Mouse (Mus musculus) intestine, embryonic 16.5 days (tissue): ENCODE data around the gene Gramd1a. TPM values are rescaled to one million over a fixed set of nuclear protein-coding genes. Genes with fewer than 3 reads are reported as not detected.

ENCODE experiments used
- ATAC-seq: fragments of 200-750 bp; cut with Nextera tagmentation; 2 replicates; pipeline ENCODE4 v1.8.0; 2017; ENCODE audit warnings: moderate TSS enrichment, moderate library complexity
- H3K27ac ChIP-seq: fragments of 300-500 bp; sonication (generic); 2 replicates; pipeline ENCODE4 v1.5.1; 2014; ENCODE audit warnings: mild to moderate bottlenecking, low read length
- H3K27me3 ChIP-seq: fragments of 300-500 bp; sonication (generic); replicated peaks from 2 replicates; pipeline ENCODE4 v1.6.1; 2014; ENCODE audit warnings: low read length, control low read depth, mixed read lengths; ENCODE audit not compliant: control insufficient read depth, insufficient read depth
- H3K36me3 ChIP-seq: fragments of 300-500 bp; sonication (generic); 2 replicates; pipeline ENCODE4 v1.6.1; 2014; ENCODE audit warnings: low read length, control low read depth; ENCODE audit not compliant: control insufficient read depth, insufficient read depth
- H3K4me1 ChIP-seq: fragments of 300-500 bp; sonication (generic); 2 replicates; pipeline ENCODE4 v1.6.1; 2014; ENCODE audit warnings: low read length, control low read depth, mixed read lengths; ENCODE audit not compliant: control insufficient read depth, insufficient read depth
- H3K4me2 ChIP-seq: fragments of 300-500 bp; sonication (generic); 2 replicates; pipeline ENCODE4 v1.6.1; 2014; ENCODE audit warnings: low read depth, low read length, control low read depth
- H3K4me3 ChIP-seq: fragments of 300-500 bp; sonication (generic); 2 replicates; pipeline ENCODE4 v1.5.1; 2014; ENCODE audit warnings: mild to moderate bottlenecking, low read length
- H3K9ac ChIP-seq: fragments of 300-500 bp; sonication (generic); 2 replicates; pipeline ENCODE4 v1.6.1; 2014; ENCODE audit warnings: low read depth, low read length
- H3K9me3 ChIP-seq: fragments of 300-500 bp; sonication (generic); 2 replicates; pipeline ENCODE4 v1.6.1; 2016; ENCODE audit warnings: low read length, control low read depth; ENCODE audit not compliant: control insufficient read depth
- WGBS: fragments of 180-500 bp; shearing (Covaris S2); extraction: QIAGEN DNeasy Blood & Tissue Kit; methylation state at CpG from one replicate; pipeline ENCODE4 v1.1.7; 2014; 5-methylcytosine and 5-hydroxymethylcytosine counted together
- polyA plus RNA-seq: library from polyadenylated mRNA; unstranded; fragments of >200 nt; fragmentation: Nextera tagmentation; extraction: Ambion mirVana; gene quantifications from 2 replicates; pipeline ENCODE4 v1.2.1, GENCODE M21; 2015

Gramd1a gene
- polyA plus RNA-seq, 1 experiment from 2014 or later, result 39.7 TPM

DNA sequence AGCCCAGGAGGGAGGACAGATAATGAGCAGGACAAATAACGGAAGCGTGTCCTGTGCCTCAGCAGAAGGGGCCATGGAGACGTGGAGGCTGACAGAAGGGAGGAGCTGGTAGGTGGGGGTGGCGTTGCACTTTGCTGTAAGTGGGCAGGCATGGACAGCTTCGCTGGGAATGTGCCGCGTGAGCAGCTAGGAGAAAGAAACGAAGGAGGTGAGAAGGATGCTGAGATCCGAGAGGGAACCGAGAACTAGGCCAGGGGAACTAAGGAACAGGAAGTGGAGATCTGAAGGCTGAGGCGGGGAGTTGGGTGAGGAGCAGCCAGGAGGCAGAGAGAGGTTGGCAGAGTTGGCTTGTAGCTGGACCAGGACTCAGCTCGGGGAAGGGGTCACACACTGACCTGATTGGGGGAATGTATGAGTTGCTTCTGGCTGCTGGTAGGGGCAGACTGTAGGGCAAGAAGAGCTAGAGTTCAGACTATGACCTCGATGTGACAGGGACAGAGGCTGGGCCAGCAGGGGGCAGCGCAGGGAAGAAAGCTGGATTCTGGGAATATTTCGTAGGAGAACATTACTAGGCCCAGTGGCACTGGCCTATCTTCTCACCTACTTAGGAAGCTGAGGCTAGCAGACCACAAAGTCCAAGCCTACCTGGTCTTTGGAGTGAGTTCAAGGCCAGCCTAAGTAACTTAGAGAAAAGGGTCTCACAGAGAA is 50.5 kb downstream of the Gramd1a start:
- no peaks in the 10 kb centered on the region for H3K4me1 ChIP-seq
- H3K9ac ChIP-seq, result no peak overlapping the region
- H3K27me3 ChIP-seq, result no peaks in the 10 kb centered on the region
- H3K4me3 ChIP-seq, result no peak overlapping the region
- H3K27ac ChIP-seq, result no peak overlapping the region
- WGBS, result 63% methylated on average over 15 of the region's 15 CpGs
- no peak overlapping the region for H3K4me2 ChIP-seq
- H3K9me3 ChIP-seq, result no peaks in the 10 kb centered on the region
- H3K36me3 ChIP-seq, result no peaks in the 10 kb centered on the region
- ATAC-seq, result 0 out of 2 replicates have a peak, but pooled peaks have one; percentile 16

DNA sequence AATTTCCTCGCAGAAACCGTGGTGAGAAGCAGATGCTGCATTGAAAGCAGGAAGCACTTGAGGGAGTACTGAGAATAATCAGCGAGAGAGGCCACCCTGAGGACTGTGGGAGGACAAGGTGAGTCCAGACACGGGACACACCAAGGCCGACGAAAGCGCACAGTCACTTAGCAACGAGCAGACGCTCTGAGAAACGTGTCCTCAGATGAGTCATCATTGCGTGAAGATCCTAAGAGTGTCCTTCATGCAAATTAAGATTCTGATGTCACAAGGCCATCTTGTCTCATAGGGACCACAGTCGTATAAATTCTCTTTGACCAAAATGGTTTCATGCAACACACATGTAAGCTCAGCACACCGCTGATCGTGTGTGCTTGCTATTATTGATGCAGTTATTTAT is 54.9 kb downstream of the Gramd1a start:
- WGBS, result 74% methylated on average over 14 of the region's 14 CpGs
- no peak for ATAC-seq

GRCm38 (mm10) chr7:31099612-31099982 is 56.1 kb downstream of the Gramd1a start:
- Histone ChIP-seq H3K9ac (no peak overlapping the region), H3K27me3 (no peaks in the 10 kb centered on the region), H3K4me1 (no peaks in the 10 kb centered on the region), H3K4me3 (no peak overlapping the region), H3K27ac (no peak overlapping the region), H3K4me2 (no peak overlapping the region), H3K36me3 (no peaks in the 10 kb centered on the region), H3K9me3 (no peaks in the 10 kb centered on the region)
- 90% methylated on average over 6 of the region's 6 CpGs for WGBS
- ATAC-seq, result no peak

More for the DNA sequence above, 54.9 kb downstream of the Gramd1a start:
- no peaks in the 10 kb centered on the region for H3K27me3 ChIP-seq
- no peaks in the 10 kb centered on the region for H3K9me3 ChIP-seq
- no peak overlapping the region for H3K4me2 ChIP-seq
- H3K4me1 ChIP-seq, result no peaks in the 10 kb centered on the region
- no peak overlapping the region for H3K27ac ChIP-seq
- H3K9ac ChIP-seq, result no peak overlapping the region
- no peaks in the 10 kb centered on the region for H3K36me3 ChIP-seq
- H3K4me3 ChIP-seq, result no peak overlapping the region

- no peaks in the 10 kb centered on the region for H3K9me3 ChIP-seq
- no peak overlapping the region for H3K4me2 ChIP-seq
- H3K4me1 ChIP-seq, result no peaks in the 10 kb centered on the region
- ATAC-seq, result no peak; the same call in 1 of the 2 replicates
- no peaks in the 10 kb centered on the region for H3K27me3 ChIP-seq
- H3K27ac ChIP-seq, result no peak overlapping the region
- 77% methylated on average over 22 of the region's 22 CpGs for WGBS
- no peak overlapping the region for H3K4me3 ChIP-seq
- no peak overlapping the region for H3K9ac ChIP-seq
- no peaks in the 10 kb centered on the region for H3K36me3 ChIP-seq
Observed at GRCm38 (mm10) chr7:31098697-31099611, 56.7 kb downstream of the Gramd1a start.

GRCm38 (mm10) chr7:31097583-31098248 is 58.0 kb downstream of the Gramd1a start:
- Histone ChIP-seq H3K9ac (no peak overlapping the region), H3K27me3 (no peaks in the 10 kb centered on the region), H3K4me2 (peak overlapping the region; percentile 49), H3K9me3 (no peaks in the 10 kb centered on the region), H3K27ac (no peak overlapping the region), H3K36me3 (no peaks in the 10 kb centered on the region), H3K4me3 (peak overlapping the region; percentile 26), H3K4me1 (no peaks in the 10 kb centered on the region)
- WGBS, result 41% methylated on average over 20 of the region's 20 CpGs
- ATAC-seq, result peak; percentile 94

DNA sequence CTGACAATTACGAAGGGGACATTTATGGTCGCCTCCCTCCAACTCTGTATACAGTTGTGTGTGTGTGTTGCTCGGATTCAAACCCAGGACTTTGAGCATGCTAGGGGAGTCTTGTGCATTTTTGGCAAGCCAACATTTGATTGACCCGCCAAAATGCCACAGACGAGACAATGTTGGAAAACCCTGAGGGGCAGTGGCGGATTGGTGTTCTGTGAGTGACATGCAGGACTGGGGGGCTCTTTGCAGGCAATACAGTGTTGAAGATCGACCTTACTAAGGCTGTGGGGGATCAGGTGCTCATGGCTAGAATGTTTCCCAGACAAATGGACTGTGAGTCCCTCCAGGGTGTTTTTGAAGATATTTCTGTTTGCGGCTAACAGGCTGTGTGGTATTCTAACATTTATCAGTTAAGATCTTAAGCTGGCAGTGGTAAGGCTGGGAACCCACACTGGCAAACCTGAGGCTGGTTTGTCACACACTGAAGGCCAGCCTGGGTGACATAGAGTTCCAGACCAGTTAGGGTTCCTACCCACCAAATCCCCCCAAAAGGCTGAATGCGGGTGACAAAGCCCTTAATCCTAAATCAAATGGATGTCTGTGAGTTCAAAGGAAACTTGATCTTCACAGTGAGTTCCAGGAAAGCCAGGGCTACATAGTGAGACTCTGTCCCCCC is 58.7 kb downstream of the Gramd1a start:
- Histone ChIP-seq H3K9me3 (no peaks in the 10 kb centered on the region), H3K4me2 (no peak overlapping the region), H3K27ac (no peak overlapping the region), H3K4me1 (no peaks in the 10 kb centered on the region), H3K9ac (no peak overlapping the region), H3K36me3 (no peaks in the 10 kb centered on the region), H3K27me3 (no peaks in the 10 kb centered on the region), H3K4me3 (no peak overlapping the region)
- ATAC-seq, result no peak
- 74% methylated on average over 9 of the region's 9 CpGs for WGBS

DNA sequence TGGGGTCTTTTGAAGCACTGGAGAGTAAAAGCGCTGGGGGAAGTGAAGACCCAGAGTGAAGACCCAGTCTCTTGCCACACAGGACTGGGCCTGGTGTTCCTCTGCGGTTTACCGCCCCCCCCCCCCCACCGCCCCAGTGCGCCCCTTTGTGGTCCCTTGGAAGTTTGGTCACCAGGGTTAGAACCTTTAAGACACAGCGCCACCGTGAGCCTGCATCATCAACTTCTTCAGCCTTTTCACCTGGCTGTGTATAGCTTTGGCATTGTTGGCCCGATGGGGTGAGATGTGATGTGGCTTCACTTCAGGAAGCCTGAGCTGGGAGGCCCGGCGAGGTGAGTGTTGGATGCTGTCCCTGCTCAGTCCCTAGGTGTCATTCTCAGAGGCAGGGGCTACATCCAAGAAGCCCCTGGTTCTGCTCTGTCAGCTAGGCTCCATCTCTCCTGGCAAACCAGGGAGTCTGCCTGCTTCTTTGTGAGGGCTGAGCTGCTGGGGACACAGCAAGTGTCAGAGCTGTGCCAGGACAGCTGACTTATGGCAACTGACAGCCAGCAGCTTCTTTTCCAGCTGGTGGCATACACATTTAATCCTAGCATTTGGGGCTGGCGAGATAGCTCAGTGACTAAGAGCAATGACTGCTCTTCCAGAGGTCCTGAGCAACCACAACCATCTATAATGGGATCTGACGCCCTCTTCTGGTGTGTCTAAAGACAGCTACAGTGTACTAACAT is 60.8 kb downstream of the Gramd1a start:
- no peaks in the 10 kb centered on the region for H3K36me3 ChIP-seq
- 23% methylated on average over 12 of the region's 12 CpGs for WGBS
- H3K9me3 ChIP-seq, result no peaks in the 10 kb centered on the region
- H3K27ac ChIP-seq, result no peak overlapping the region
- H3K4me2 ChIP-seq, result no peak overlapping the region
- H3K4me3 ChIP-seq, result no peak overlapping the region
- H3K27me3 ChIP-seq, result no peaks in the 10 kb centered on the region
- no peaks in the 10 kb centered on the region for H3K4me1 ChIP-seq
- no peak for ATAC-seq
- H3K9ac ChIP-seq, result no peak overlapping the region

DNA sequence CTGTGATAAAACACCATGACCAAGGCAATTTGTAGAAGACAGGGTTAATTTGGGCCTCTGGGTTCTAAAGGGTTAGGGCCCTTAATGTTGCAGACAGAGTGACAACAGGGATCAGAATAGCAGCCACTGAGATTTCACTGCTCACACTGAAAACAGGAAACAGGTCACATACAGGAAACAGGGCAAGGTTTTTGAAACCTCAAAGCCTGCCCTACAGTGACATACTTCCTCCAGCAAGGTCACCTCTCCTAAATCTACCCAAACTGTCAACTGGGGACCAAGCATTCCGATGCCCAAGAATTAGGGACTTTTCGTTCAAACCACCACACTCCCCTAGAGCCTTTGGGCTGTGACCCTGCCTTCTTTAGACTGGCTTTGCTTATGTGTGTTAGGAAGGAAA is 66.0 kb downstream of the Gramd1a start:
- Histone ChIP-seq H3K4me3 (no peak overlapping the region), H3K27ac (no peak overlapping the region), H3K9me3 (no peaks in the 10 kb centered on the region), H3K9ac (no peak overlapping the region), H3K27me3 (no peaks in the 10 kb centered on the region), H3K4me2 (no peak overlapping the region), H3K4me1 (no peaks in the 10 kb centered on the region), H3K36me3 (no peaks in the 10 kb centered on the region)
- ATAC-seq, result no peak
- 79% methylated on average over 2 of the region's 2 CpGs for WGBS
